Mouse (Mus musculus) MEL (cell line): ENCODE measurements around the gene Olfr697.

ENCODE experiments used
- CTCF ChIP-seq, 3 experiments: IDR thresholded peaks in 2 of 3; conservative IDR thresholded peaks in 1 of 3; 2 replicates each; pipeline ENCODE4 v1.5.1; 2011 to 2012; ENCODE audit warnings: low read length in 3 of 3, low read depth in 2 of 3, mild to moderate bottlenecking in 2 of 3, improper control_type of control experiment in 1 of 3, inconsistent platforms in 1 of 3, mixed read lengths in 1 of 3, moderate library complexity in 1 of 3; ENCODE audit not compliant: control insufficient read depth in 1 of 3, insufficient read depth in 1 of 3, poor library complexity in 1 of 3, severe bottlenecking in 1 of 3
- EP300 ChIP-seq, 2 experiments: IDR thresholded peaks; 2 replicates each; pipeline ENCODE4 v1.6.1; 2011; ENCODE audit warnings: improper control_type of control experiment in 2 of 2, low read length in 2 of 2, low read depth in 1 of 2, mild to moderate bottlenecking in 1 of 2
- GATA1 ChIP-seq: IDR thresholded peaks from 2 replicates; pipeline ENCODE4 v1.6.1; 2011; ENCODE audit warnings: low read depth, low read length, improper control_type of control experiment
- POLR2A ChIP-seq, 2 experiments: IDR thresholded peaks; 2 replicates each; pipeline ENCODE4 v1.6.1; 2011 to 2012; ENCODE audit warnings: low read length in 2 of 2, mild to moderate bottlenecking in 2 of 2, control low read depth in 1 of 2, improper control_type of control experiment in 1 of 2, low read depth in 1 of 2, moderate library complexity in 1 of 2; ENCODE audit not compliant: control insufficient read depth in 1 of 2, insufficient read depth in 1 of 2, poor library complexity in 1 of 2
- RAD21 ChIP-seq: IDR thresholded peaks from 2 replicates; pipeline ENCODE4 v1.6.1; 2011; ENCODE audit warnings: mild to moderate bottlenecking, low read depth, low read length, improper control_type of control experiment
- RCOR1 ChIP-seq: IDR thresholded peaks from 2 replicates; pipeline ENCODE4 v1.6.1; 2012; ENCODE audit warnings: low read depth, mild to moderate bottlenecking, inconsistent platforms, low read length, improper control_type of control experiment
- TBP ChIP-seq: IDR thresholded peaks from 2 replicates; pipeline ENCODE4 v1.8.0; 2011; ENCODE audit warnings: low read depth, low read length, improper control_type of control experiment
- UBTF ChIP-seq: IDR thresholded peaks from 2 replicates; pipeline ENCODE4 v1.6.1; 2012; ENCODE audit warnings: low read depth, mild to moderate bottlenecking, inconsistent platforms, low read length, improper control_type of control experiment, moderate library complexity, borderline replicate concordance; ENCODE audit not compliant: insufficient read depth
- ZC3H11A ChIP-seq: IDR thresholded peaks from 2 replicates; pipeline ENCODE4 v1.6.1; 2012; ENCODE audit warnings: low read depth, mild to moderate bottlenecking, inconsistent platforms, low read length, improper control_type of control experiment
- ZKSCAN1 ChIP-seq: IDR thresholded peaks from 2 replicates; pipeline ENCODE4 v1.6.1; 2012; ENCODE audit warnings: low read depth, mild to moderate bottlenecking, inconsistent platforms, low read length, improper control_type of control experiment, moderate library complexity

DNA sequence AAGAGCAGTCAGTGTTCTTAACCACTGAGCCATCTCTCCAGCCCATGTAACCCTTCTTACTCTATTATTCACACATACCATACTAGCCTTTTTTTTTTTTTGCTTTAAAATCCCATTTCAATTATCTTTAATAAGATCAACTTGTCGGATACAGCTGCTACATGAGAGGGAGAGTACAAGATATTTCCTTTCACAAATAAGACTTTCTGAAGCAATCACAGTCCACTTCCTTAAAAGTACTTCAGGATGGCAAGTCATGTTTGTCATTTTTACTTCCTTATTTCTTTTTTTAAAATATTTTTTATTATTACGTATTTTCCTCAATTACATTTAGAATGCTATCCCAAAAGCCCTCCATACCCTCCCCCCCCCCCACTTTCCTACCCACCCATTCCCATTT lies 16.6 kb upstream of the Olfr697 start:
- no peak for TF ChIP-seq RCOR1
- TF ChIP-seq UBTF = no peak
- TF ChIP-seq RAD21 = no peak
- TF ChIP-seq POLR2A (IDR thresholded peaks at IDR 0.05; ENCODE audit: control insufficient read depth in 1 of 2, insufficient read depth in 1 of 2, low read depth in 1 of 2, low read length in 2 of 2, poor library complexity in 1 of 2) = no peak
- TF ChIP-seq TBP = no peak
- no peak for TF ChIP-seq ZKSCAN1
- no peak for TF ChIP-seq CTCF (IDR thresholded peaks at IDR 0.05 in 2 of 3, conservative IDR thresholded peaks at IDR 0.05 in 1 of 3; ENCODE audit: control insufficient read depth in 1 of 3, insufficient read depth in 1 of 3, low read depth in 2 of 3, low read length in 3 of 3, poor library complexity in 1 of 3, severe bottlenecking in 1 of 3)
- no peak for TF ChIP-seq GATA1
- TF ChIP-seq ZC3H11A = no peak
- no peak for TF ChIP-seq EP300 (IDR thresholded peaks at IDR 0.05; ENCODE audit: low read depth in 1 of 2, low read length in 2 of 2)
